ENCODE assay signal across 8 mouse cellular contexts in genomic region chr1:93686961-93687320, GRCm38 (mm10). TPM values are rescaled to one million over a fixed set of nuclear protein-coding genes. Genes with fewer than 3 reads are reported as not detected.
A peak's percentile ranks its signal among the peaks of the same experiment; 100 is the strongest.
DNase-seq lines count a peak whose midpoint lies in the region; ATAC-seq and TF ChIP-seq lines count a peak whose summit lies in the region.

No protein-coding gene starts in this region.

- peak overlapping the region; percentile 57 for H3K4me3 ChIP-seq in lung, embryonic 16.5 days (ENCODE audit: low read length)
- peak overlapping the region; percentile 73 for H3K4me3 ChIP-seq in heart, embryonic 11.5 days (ENCODE audit: low read depth, low read length)
- peak overlapping the region; percentile 62 for H3K4me3 ChIP-seq in neural tube, embryonic 15.5 days (replicated peaks)
- no peak overlapping the region for H3K4me3 ChIP-seq in lung, adult 2 months (replicated peaks; ENCODE audit: extremely low read depth, low read depth, low read length)

- 32% methylated on average over 3 of the region's 3 CpGs for WGBS in lung, embryonic 16.5 days
- 69% methylated on average over 3 of the region's 3 CpGs for WGBS in heart, embryonic 11.5 days (ENCODE audit: insufficient replicate concordance)
- 22% methylated on average over 3 of the region's 3 CpGs for WGBS in neural tube, embryonic 15.5 days
- WGBS in lung, adult 2 months: 44% methylated on average over 3 of the region's 3 CpGs

- no peak for TF ChIP-seq CTCF in lung, adult 2 months (IDR thresholded peaks at IDR 0.05; ENCODE audit: insufficient read depth, low read length)

- H3K4me2 ChIP-seq in lung, embryonic 16.5 days (ENCODE audit: low read depth, low read length): peak overlapping the region; percentile 79
- H3K4me2 ChIP-seq in heart, embryonic 11.5 days: peak overlapping the region; percentile 94
- peak overlapping the region; percentile 78 for H3K4me2 ChIP-seq in neural tube, embryonic 15.5 days

- H3K4me1 ChIP-seq in lung, embryonic 16.5 days (replicated peaks; ENCODE audit: control insufficient read depth, insufficient read depth, low read length): peaks cover 7% of the 10 kb centered on the region
- peaks cover 14% of the 10 kb centered on the region; the same call in 1 of the 2 replicates for H3K4me1 ChIP-seq in heart, embryonic 11.5 days (ENCODE audit: control insufficient read depth, insufficient read depth, low read length)
- H3K4me1 ChIP-seq in neural tube, embryonic 15.5 days: peaks cover 35% of the 10 kb centered on the region
- H3K4me1 ChIP-seq in lung, adult 2 months (ENCODE audit: control insufficient read depth, insufficient read depth, low read length): no peaks in the 10 kb centered on the region

- no peaks in the 10 kb centered on the region for H3K27me3 ChIP-seq in lung, embryonic 16.5 days (ENCODE audit: control insufficient read depth, insufficient read depth, low read depth, low read length)
- H3K27me3 ChIP-seq in heart, embryonic 11.5 days (ENCODE audit: control insufficient read depth, insufficient read depth, low read length): peaks cover 5% of the 10 kb centered on the region; the same call in 1 of the 2 replicates
- no peaks in the 10 kb centered on the region; the same call in 1 of the 2 replicates for H3K27me3 ChIP-seq in neural tube, embryonic 15.5 days (replicated peaks)

- no peak; the same call in 1 of the 2 replicates for ATAC-seq in lung, embryonic 16.5 days (ENCODE audit: low read depth)
- no peak for ATAC-seq in heart, embryonic 11.5 days (replicated peaks; ENCODE audit: insufficient number of reproducible peaks, low FRiP score, low TSS enrichment)
- no peak for ATAC-seq in neural tube, embryonic 15.5 days (ENCODE audit: low FRiP score)

- H3K9me3 ChIP-seq in lung, embryonic 16.5 days (ENCODE audit: control insufficient read depth, low read length): 0 out of 2 replicates have a peak, but pooled peaks cover 2% of the 10 kb centered on the region
- H3K9me3 ChIP-seq in heart, embryonic 11.5 days (replicated peaks; ENCODE audit: control insufficient read depth, low read length): no peaks in the 10 kb centered on the region
- H3K9me3 ChIP-seq in neural tube, embryonic 15.5 days (replicated peaks): no peaks in the 10 kb centered on the region

- H3K36me3 ChIP-seq in lung, embryonic 16.5 days (ENCODE audit: control insufficient read depth, insufficient read depth, low read length): peaks cover 3% of the 10 kb centered on the region; the same call in 1 of the 2 replicates
- H3K36me3 ChIP-seq in heart, embryonic 11.5 days (ENCODE audit: control insufficient read depth, insufficient read depth, low read length): peaks cover 2% of the 10 kb centered on the region; the same call in 1 of the 2 replicates
- H3K36me3 ChIP-seq in neural tube, embryonic 15.5 days: peaks cover 3% of the 10 kb centered on the region; the same call in 1 of the 2 replicates

- DNase-seq in lung, postnatal 36 days: no peak
- DNase-seq in kidney, postnatal 14 days: peak; percentile 72
- no peak for DNase-seq in gastrocnemius, postnatal 25 days
- DNase-seq in Muller cell, postnatal 12 days (ENCODE audit: inconsistent ontology term): no peak
- no peak for DNase-seq in lung, adult 2 months

- peak overlapping the region; percentile 82 for H3K9ac ChIP-seq in lung, embryonic 16.5 days (ENCODE audit: low read length)
- peak overlapping the region; percentile 81; the same call in 1 of the 2 replicates for H3K9ac ChIP-seq in heart, embryonic 11.5 days (ENCODE audit: low read depth, low read length)
- peak overlapping the region; percentile 72 for H3K9ac ChIP-seq in neural tube, embryonic 15.5 days (replicated peaks)

- no peak overlapping the region; the same call in 1 of the 2 replicates for H3K27ac ChIP-seq in lung, embryonic 16.5 days (ENCODE audit: low read length)
- H3K27ac ChIP-seq in heart, embryonic 11.5 days (ENCODE audit: low read depth, low read length): no peak overlapping the region
- peak overlapping the region; percentile 78 for H3K27ac ChIP-seq in neural tube, embryonic 15.5 days (replicated peaks)

- no peak for TF ChIP-seq POLR2A in lung, adult 2 months (IDR thresholded peaks at IDR 0.05; ENCODE audit: borderline replicate concordance, extremely low read depth, low read depth, low read length)

RNA-seq across cellular contexts. Expression of gene Bok, which starts 1.5 kb away (rescaled TPM):
- polyA plus RNA-seq in lung, embryonic 16.5 days (2015; fragmentation: Nextera tagmentation; extraction: Ambion mirVana): 65.9 and 68.1 TPM in 2 replicates
- polyA plus RNA-seq in heart, embryonic 11.5 days (2014; fragmentation: Nextera tagmentation; extraction: Ambion mirVana): 29.2 and 33.2 TPM in 2 replicates
- polyA plus RNA-seq in neural tube, embryonic 15.5 days (2015; fragmentation: Nextera tagmentation; extraction: Ambion mirVana): 86.3 and 86.6 TPM in 2 replicates
- 1 to 10 TPM in 1 of 2 experiments, under 1 TPM in 1; 0.90 to 1.5 TPM for total RNA-seq in gastrocnemius, postnatal 25 days (2021)
- 32.5 and 41.7 TPM in 2 replicates for polyA plus RNA-seq in lung, adult 2 months (2012; rRNA removed)

RNA-seq across cellular contexts. Expression of gene Stk25, which starts 28.5 kb away (rescaled TPM):
- 176 and 183 TPM in 2 replicates for polyA plus RNA-seq in lung, embryonic 16.5 days (2015; fragmentation: Nextera tagmentation; extraction: Ambion mirVana)
- 144 and 152 TPM in 2 replicates for polyA plus RNA-seq in heart, embryonic 11.5 days (2014; fragmentation: Nextera tagmentation; extraction: Ambion mirVana)
- 300 and 346 TPM in 2 replicates for polyA plus RNA-seq in neural tube, embryonic 15.5 days (2015; fragmentation: Nextera tagmentation; extraction: Ambion mirVana)
- 10 to 100 TPM; 79.2 to 82.7 TPM for total RNA-seq in gastrocnemius, postnatal 25 days (2021)
- 88.6 and 141 TPM in 2 replicates for polyA plus RNA-seq in lung, adult 2 months (2012; rRNA removed)
